Mouse (Mus musculus): ENCODE measurements at regions not wholly inside any gene's neighbourhood (a gene's known extent, or its start where the extent isn't known, plus 50 kb on each side); places are given as distances from the start of the nearest gene placed in this dataset.

DNA sequence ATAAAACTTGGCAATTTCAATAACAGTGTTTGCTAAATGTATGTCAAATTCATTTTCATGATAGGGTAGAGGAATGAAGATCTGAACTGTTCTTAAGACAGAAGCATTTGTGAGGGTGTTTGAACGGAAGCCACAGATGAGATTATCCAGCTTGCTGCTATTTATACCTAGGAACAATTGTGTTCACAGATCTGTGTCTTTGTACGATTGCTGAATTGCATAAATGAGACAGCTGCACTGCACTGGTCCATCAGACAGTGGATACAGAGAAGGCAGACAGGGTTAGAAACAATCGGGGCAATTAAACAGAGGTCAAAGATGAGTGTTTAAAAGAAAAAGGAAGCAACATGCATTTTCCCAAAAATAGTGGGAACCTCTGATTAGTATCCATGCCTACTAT, 786.6 kb upstream of the Chrm3 start:
- intact Hi-C loops (cut with DNase I), result no loop called here
- no peak for TF ChIP-seq CTCF (IDR thresholded peaks at IDR 0.05)
- H3K27ac ChIP-seq, result no peak overlapping the region
- no peak overlapping the region for H3K4me3 ChIP-seq
- no peak for DNase-seq (ENCODE audit: extremely low spot score in 1 of 2, low spot score in 2 of 2)

DNA sequence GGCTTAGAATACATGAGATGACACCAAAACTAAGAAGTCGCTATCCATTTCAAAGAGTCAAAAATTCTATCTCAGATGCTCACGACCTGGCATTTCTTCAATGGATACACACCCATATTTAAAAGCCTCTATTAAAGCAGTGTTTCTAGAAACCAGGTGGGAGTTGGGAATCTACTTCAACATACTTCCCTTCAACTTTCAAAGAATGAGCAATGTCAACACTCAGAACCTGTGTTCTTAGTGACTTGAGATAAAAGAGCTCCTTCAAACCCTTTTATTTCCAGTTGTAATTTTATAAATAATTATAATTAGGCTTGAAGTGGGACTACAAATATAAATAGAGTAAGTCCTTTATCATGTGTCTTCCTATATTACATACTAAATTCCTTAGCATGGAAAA, 747.0 kb upstream of the Chrm3 start:
- TF ChIP-seq CTCF (IDR thresholded peaks at IDR 0.05), result no peak
- Histone ChIP-seq H3K4me3 (no peak overlapping the region), H3K27ac (no peak overlapping the region)
- intact Hi-C loops (cut with DNase I), result no loop called here
- DNase-seq (ENCODE audit: extremely low spot score in 1 of 2, low spot score in 2 of 2), result no peak

GRCm38 (mm10) chr13:11106426-11106825, 745.8 kb upstream of the Chrm3 start:
- no peak for DNase-seq (ENCODE audit: extremely low spot score in 1 of 2, low spot score in 2 of 2)
- Histone ChIP-seq H3K4me3 (no peak overlapping the region), H3K27ac (no peak overlapping the region)
- no peak for TF ChIP-seq CTCF (IDR thresholded peaks at IDR 0.05)
- intact Hi-C loops (cut with DNase I), result no loop called here

- TF ChIP-seq CTCF (IDR thresholded peaks at IDR 0.05), result no peak
- no peak overlapping the region for H3K27ac ChIP-seq
- intact Hi-C loops (cut with DNase I), result no loop called here
- no peak overlapping the region for H3K4me3 ChIP-seq
- no peak for DNase-seq (ENCODE audit: extremely low spot score in 1 of 2, low spot score in 2 of 2)
Measured at GRCm38 (mm10) chr13:11105571-11105970, 744.9 kb upstream of the Chrm3 start.

DNA sequence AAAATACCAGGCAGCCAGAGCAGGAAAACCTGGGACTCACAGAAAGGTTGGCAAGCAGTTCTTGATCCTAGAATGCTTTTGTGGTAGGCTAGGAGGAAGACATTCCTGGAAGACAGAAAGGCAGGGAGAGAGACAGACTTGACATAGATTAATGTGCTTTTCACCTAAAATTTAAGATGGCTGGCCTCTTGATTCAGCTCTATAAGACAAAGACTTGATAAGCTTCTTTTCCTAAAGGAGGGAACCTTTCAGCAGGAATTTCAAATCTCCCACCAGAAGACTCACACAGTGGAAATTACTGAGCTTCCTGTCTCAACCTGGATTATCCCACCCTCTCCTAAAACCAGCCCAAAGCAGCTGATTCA, 738.9 kb upstream of the Chrm3 start:
- Histone ChIP-seq H3K4me3 (no peak overlapping the region), H3K27ac (no peak overlapping the region)
- intact Hi-C loops (cut with DNase I), result no loop called here
- DNase-seq (ENCODE audit: extremely low spot score in 1 of 2, low spot score in 2 of 2), result no peak
- TF ChIP-seq CTCF (IDR thresholded peaks at IDR 0.05), result no peak

- Histone ChIP-seq H3K27ac (no peak overlapping the region), H3K4me3 (no peak overlapping the region)
- intact Hi-C loops (cut with DNase I), result no loop called here
- DNase-seq (ENCODE audit: extremely low spot score in 1 of 2, low spot score in 2 of 2), result no peak
- no peak for TF ChIP-seq CTCF (IDR thresholded peaks at IDR 0.05)
Measured at GRCm38 (mm10) chr13:11098899-11099585, 738.4 kb upstream of the Chrm3 start.

DNA sequence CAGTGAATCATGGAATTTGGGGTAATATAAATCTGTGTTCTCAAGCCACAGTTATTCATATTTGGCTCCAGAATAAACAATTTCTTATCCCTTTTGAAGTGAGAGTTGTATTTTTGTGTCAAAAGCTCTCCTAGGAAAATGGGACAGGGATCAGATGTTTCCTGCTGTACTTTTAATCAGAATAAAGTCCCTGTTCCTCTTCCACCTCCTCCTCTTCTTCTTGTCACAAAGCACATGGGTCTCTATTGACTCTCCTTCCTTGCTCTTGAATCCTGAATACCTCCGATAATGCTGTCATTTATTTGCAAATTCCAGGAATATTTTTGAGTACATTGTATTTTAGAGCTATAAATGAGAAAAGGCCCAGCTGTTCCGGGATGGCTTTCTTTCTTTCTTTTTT, 732.3 kb upstream of the Chrm3 start:
- intact Hi-C loops (cut with DNase I), result no loop called here
- H3K27ac ChIP-seq, result no peak overlapping the region
- no peak for DNase-seq (ENCODE audit: extremely low spot score in 1 of 2, low spot score in 2 of 2)
- no peak overlapping the region for H3K4me3 ChIP-seq
- no peak for TF ChIP-seq CTCF (IDR thresholded peaks at IDR 0.05)
